Mouse (Mus musculus) frontal cortex, postnatal 25 days (tissue): ENCODE data around the gene Ezh1.

ENCODE experiments used
- DNase-seq, 2 experiments: peaks; one replicate each; pipeline ENCODE4 v3.0.0; 2022; ENCODE audit warnings: low spot score in 2 of 2

Ezh1 gene

DNA sequence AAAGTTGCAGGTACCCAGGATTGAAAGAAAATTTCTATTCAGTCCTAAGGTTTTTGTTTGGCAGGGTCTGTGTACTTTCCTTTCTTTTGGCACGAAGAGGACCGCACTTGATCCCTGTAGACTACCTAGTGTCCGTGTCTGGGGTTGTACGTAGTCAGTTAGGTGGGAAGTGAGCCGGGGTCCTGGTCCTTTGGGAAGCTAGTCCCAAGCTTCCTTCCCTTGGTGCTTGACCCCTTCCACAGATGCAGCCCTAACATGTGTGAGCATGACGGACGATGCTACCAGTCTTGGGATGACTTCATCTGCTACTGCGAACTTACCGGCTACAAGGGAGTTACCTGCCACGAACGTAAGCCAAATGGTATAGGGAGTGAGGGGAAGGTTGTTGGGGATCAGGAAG is 44.3 kb downstream of the Ezh1 start:
- no peak for DNase-seq

DNA sequence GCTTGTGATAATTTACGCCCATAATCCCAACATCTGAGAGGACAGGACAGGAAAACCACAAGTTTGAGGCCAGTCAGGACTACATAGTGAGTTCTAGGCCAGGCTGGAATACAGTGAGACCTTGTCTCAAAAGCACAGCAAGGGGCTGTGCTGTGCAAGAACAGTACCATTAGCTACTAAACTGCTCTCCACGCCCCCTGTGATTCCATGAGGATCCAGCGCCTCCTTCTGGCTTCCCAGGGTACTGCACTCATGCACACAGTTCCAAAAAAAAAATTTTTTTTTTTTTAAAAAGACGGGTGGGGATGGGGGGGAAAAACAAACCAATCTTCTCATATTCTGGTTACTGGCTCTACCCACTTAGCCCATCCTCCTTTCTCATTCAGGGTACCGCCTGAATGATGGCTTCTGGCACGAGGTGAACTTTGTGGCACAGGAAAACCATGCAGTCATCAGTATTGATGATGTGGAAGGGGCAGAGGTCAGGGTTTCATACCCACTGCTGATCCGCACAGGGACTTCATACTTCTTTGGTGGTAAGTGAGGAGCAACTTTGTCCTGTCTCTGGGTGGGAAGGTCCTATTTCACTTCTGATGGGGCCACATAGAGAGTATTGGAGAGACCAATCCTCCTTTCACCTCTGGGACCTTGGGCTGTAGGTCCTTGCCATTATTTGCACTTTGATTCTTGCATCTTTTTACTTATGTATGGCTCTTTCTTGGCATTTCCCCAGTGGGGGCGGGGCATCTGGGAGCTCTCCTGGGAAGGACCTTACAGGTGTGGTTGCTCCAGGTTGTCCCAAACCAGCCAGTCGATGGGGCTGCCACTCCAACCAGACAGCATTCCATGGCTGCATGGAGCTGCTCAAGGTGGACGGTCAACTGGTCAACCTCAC is 45.2 kb downstream of the Ezh1 start:
- peak in 1 of 2 experiments; percentile 46 for DNase-seq

DNA sequence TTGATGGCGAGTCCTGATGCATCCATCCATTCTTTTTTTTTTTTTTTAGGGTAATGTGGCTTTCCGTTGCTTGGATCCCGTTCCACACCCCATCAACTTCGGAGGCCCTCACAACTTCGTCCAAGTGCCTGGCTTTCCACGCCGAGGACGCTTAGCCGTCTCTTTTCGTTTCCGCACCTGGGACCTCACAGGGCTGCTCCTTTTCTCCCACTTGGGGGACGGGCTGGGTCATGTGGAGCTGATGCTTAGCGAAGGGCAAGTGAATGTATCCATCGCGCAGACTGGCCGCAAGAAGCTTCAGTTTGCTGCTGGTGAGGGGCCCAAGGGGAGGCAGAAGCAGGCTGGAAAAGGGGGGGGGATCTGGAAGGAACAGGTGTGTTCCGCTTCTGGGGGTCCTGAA is 46.0 kb downstream of the Ezh1 start:
- DNase-seq = no peak

DNA sequence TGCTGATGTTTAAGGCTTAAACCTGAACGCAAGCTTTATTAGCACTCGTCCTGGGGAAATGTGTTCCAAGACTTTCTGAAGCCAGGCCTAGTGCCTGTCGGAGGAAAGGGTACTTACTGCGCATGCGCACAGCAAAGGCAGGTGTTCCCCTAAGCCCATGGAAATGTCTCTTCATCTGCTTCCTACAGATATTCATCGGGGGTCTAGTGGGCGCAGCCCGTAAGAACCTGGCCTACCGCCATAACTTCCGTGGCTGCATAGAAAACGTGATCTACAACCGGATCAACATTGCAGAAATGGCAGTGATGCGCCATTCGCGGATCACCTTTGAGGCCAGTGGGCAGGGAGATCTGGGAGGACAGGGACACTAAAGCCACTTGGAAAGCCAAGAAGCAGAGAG is 47.0 kb downstream of the Ezh1 start:
- no peak for DNase-seq

DNA sequence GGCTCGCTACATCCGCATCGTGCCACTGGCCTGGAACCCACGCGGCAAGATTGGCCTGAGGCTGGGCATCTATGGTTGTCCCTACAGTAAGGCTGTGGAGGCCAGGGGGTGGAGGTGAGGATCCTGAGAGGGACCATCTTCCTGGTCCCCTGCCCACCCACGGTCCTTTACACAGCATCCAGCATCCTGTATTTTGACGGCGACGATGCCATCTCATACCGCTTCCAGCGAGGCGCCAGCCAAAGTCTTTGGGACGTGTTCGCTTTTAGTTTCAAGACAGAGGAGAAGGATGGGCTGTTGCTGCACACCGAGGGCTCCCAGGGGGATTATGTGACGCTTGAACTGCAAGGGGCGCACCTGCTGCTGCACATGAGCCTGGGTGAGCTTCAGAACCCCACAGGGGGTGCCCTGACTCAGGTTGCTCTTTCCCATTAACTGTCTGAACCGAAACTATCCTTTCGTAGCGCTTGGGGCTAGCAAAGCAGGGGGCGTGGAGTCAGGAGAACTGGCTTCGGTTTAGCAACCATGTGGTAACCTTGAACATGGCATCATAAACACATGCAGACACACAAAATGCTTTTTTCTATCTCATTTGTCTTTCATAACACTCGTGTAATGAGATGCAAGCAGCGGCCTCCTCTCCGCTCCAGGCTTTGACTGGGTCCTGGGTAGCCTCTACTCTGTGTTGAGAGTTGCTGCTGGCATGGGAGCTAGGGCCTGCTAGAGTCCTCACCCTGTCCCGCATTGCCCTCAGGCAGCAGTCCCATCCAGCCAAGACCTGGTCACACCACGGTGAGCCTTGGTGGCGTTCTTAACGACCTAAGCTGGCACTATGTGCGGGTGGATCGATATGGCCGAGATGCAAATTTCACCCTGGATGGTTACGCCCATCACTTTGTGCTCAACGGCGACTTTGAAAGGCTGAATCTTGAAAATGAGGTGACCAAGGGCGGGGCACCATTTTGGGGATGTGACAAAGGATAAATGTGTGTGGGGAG is 47.9 kb downstream of the Ezh1 start:
- DNase-seq = no peak

DNA sequence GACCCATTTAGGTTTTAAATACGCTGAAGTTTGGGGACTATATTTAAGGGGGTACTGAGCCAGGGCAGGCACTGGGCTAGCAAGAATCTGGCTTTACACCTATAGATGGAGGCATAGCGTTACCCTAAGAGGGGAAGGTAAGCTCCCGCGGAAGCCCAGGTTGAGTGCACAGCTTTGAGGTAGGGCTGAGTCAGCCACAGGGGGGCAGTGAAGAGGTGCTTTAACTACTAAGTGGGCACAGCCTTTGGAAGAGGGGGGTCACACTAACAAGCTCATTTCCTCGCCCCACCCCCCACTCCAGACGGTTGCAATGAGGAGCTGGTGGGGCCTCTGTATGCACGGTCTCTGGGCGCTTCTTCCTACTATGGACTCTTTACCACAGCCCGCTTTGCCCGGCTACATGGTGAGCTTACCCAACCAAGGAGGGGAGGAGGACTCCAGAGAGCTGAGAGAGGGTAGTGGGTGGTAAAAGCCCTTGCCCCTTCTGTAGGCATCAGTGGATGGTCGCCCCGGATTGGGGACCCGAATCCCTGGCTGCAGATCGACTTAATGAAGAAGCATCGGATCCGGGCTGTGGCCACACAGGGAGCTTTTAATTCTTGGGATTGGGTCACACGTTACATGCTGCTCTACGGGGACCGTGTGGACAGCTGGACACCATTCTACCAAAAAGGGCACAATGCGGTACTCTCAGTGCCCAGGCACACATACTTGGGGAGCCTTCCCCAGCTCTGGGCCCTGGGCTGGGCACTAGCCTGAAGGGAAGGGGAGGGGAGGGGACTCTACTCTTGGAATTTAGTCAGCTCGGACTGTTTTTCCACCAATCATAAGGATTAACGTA is 49.1 kb downstream of the Ezh1 start:
- peak; percentile 60 to 65 for DNase-seq

DNA sequence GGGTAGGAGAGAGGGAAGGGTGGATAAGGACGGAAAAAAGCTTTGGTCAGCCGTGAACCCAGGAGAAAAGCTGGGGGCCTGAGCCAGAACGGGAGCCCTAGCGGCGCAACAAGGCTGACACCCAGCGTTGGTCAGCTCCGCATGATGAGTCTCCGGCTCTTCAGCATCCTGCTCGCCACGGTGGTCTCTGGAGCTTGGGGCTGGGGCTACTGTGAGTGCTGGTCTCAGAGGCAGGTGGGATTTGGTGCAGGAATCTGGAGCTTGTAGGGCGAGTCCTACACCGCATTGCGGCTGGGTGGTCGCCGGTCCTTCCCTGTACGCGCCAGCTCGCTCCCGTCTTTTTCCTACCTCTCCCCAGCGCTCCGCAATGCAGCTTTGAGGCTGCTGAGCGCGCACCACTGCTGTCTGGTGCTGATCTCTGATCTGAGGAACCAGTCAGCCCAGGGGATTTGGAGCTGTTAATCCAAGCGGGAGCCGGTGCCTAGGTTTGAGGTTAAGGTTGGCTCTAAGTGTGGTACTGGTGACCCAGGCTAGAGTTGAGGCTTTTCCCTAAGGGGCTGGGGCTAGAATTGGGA is 50.1 kb downstream of the Ezh1 start:
- DNase-seq = peak in 1 of 2 experiments; percentile 49

DNA sequence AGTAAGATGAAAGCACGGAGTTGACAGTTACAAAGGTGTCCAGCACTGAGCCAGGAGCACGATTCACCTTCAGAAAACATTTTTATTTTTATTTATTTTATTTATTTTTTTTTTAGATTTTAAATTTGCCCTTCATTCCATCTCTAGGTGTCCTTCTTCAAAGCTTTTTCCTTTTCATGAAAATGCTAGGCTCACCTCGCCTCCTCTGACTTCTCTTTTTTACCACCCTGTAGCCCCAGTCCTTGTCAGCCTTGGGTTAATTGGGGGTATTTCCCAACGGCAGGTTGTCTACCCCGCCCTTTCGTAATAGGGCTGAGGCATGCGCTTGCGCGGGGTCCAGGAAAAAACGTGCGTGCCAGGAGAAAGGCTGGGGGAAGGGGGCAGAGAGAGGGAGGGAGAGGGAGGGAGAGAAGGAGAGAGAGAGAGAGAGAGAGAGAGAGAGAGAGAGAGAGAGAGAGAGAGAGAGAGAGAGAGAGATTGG is 50.6 kb downstream of the Ezh1 start:
- no peak for DNase-seq

DNA sequence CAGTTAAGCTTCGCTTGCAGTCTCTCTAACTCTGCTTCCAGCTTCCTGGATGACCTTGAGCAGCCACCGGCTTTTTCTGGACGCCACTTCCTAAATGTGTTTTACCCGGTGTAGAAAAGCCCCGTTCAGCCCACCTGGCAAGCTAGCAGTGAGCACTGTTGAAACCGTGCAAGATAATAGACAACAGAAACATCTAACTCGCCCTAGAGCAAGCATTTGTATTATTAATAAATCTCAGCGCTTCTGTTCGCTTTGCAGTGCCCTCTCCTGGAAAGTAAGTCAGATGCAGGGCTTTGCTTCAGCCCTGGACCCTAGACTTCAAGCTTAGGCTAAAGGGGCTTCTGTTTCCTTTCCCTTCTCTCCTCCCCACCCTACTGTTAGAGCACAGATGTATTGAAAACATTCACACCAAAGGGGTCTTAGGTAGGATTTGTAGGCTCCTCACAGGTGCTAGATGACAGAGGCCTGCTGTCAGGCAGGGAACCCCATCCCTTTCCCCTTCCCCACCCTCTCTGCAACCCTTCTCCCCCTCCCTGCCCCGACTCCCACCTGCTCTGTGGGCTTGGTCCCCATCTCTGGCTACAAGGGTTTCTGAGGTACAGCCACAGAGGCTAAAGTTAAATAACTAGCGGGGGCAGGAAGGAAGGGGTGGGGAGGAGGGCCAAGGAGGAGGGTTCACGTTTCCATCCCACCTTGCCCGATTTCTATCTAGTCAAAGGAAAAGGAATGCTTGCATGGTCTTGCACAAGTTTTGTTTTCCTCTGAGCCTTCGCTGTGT is 51.2 kb downstream of the Ezh1 start, which contains the start of gene Ccr10:
Gene Ccr10 (minus strand): TSS at position 593 of the 778 bp plus-strand sequence.
- no peak for DNase-seq

DNA sequence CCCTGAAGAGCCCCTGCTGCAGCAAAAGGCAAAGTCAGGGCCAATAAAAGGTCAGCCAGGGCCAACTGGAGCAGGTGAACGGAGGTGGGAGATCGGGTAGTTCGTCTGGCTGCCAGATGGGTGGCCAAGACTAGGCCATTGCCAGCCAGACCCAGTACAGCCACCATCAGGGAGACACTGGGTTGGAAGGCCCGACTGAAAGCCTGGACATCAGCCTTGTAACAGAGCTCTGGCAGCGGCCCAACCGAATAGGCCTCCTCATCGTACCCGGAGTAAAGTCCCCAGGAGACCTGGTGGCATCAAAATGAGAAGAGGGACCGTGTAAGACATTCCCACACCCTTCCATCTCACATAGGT is 51.9 kb downstream of the Ezh1 start:
- no peak for DNase-seq

DNA sequence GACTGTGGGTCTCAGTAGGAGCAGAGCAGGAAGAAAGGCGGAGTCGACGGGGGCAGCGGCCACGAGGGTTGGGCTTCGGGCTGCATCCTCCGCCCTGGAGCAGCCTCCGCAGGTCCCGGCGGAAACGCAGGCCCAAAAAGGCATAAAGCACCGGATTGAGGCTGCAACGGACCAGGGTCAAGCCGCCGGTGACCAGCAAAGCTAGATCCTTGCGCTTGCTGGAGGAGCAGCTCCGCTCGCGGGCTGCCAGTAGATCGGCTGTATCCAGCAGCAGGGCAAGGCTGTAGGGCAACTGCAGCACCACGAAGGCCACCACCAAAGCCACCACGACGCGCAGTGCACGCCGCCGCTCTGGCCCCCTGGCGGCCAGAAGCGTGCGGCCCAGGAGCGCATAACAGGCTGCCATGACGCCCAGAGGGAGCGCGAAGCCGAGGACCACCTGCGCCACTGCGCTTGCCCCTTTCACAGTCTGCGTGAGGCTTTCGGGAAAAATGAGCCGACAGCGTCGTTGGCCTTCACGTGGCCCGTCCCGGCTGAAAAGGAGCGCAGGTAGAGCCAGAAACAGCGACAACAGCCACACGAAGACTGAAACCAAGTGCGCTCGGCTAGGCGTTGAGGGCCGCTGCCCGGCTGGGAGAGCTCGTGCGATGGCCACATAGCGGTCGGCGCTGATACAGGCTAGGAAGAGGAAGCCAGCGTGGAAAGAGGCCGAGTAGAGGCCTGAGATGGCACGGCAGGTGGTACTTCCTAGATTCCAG is 52.5 kb downstream of the Ezh1 start:
- no peak for DNase-seq

DNA sequence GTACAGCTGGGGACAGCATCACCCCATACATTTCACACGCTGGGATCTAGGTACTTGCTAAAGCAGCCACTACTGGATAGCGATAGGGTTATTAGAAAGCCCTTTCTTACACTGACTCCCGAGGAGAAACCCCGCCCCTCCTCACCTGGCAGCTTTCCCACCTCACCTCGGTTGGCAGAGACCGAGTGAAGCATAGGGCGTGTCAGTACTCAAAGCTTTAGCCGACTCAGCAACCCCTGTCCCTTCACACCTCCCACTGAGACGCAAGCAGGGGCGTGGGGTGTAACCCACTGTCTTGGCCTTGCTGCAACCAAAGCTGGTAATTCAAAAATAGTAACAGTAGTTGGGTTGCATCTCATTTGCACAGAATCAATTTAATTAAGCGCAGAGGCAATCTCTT is 53.2 kb downstream of the Ezh1 start:
- no peak for DNase-seq

DNA sequence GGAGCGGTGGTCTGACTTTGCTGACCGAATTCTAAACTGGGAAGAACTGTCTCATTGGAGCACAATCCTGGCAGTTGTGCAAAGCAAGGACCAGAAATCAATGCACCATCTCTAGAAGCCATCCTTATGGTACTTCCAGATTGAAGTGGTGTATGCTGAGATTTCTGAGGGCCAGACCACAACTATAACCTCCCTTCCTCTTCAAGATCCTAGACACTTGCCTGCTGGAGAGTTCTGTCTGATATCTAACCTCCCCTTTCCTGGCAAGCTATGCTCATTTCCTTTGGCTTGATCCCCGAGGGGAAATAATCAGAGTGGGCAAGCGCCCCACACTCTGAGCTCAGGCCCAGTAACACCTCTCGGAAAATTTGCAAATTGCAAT is 53.8 kb downstream of the Ezh1 start:
- no peak for DNase-seq

DNA sequence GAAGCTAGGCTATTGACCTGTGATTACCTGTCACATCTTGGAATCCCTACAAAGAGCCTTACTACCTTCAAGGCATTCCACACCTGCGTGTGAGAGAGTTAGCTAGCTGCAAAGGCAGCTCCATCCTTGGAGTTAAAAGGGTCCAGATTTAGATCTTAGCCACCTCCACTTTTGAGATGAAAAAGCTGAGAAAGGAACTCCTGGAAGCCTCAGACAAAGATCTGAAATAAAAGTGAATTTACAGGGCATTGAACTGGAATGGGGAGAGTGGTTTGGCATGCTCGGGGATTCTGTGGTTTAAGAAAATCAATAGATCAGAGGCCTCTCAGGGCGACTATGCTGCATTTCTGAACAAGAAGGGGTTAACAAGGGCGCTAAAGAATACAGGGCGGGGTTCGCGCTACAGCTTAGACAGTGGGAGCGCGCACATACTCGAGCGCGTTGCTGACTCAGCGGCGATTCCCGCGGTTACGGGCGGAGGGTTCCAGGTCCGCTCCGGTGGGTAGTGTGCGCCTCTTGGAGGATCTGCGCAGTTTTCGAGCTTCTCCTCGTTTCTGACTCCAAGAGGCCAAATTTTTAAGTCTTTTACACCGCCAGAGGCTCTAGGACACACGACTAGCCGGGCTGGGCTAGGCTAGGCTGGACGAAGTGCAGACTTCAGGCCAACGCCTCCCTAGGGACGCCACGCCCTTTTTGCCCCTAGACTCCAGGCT is 54.4 kb downstream of the Ezh1 start:
- DNase-seq = peak; percentile 50 to 52

DNA sequence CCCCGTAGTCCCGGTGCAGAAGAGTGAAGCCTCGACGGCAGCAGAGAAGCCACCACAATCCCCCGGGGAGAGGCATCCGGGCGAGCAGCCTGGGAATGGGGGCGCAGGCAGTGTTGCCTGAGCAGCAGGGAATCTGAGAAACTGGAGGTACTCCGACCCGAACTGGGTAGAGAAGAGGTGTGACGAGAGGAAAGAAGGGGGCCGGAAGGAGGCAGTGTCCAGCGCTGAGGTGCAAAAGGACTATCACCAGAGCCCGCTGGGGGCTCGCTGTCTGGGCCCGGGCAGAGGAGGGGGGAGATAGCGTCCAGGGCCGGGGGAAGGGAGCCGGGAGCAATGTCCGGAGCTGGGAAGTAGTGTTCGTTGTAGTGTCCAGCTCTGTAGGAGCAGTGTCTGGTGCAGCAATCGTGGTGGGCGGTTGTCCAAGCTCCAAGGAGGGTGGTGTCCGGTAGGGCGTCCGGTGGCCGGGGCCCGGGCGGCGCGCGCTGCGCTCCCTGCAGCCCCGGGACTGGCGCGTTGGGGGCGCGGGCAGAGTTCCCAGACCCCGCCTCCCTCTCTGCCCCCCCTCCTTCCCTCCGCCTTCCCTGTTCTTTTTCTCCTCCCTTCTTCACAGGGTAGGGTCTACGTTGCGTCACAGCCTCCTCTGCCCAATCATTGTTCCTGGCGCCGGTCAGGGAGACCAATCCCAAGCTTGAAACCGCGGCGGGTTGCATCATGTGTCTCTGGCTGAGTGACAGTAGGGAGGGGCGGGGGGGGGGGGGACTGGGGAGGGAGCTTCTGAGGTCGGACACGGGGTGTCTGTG is 55.3 kb downstream of the Ezh1 start, which contains the start of gene Plekhh3:
Gene Plekhh3 (minus strand): TSS at position 541 of the 800 bp plus-strand sequence.
- peak; percentile 70 to 88 for DNase-seq

DNA sequence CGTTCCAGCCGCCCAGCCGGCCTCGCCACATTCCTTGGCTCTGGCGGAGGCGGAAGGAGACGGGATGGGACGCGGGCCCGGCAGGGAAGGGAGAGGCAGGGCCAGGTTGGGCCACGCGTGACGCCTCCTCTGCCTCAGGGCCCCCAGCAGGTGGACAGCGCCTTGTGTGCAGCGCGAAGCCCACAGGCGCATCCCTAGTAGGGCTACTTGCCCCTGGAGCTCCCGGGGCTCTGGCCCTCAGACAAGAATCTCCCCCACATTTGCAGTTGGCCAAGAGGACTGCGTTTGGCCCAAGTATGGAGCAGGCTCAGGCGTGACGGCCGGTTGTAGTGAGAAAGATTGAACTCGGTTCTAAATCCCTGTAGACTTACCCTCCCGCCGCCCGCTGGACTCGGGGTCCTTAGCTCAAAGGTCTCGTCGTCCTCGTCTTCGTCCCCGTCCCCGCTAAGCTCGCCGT is 55.9 kb downstream of the Ezh1 start, which contains the start of gene Cntnap1:
Gene Cntnap1 (plus strand): TSS at position 170 of the 457 bp plus-strand sequence.
- no peak for DNase-seq

DNA sequence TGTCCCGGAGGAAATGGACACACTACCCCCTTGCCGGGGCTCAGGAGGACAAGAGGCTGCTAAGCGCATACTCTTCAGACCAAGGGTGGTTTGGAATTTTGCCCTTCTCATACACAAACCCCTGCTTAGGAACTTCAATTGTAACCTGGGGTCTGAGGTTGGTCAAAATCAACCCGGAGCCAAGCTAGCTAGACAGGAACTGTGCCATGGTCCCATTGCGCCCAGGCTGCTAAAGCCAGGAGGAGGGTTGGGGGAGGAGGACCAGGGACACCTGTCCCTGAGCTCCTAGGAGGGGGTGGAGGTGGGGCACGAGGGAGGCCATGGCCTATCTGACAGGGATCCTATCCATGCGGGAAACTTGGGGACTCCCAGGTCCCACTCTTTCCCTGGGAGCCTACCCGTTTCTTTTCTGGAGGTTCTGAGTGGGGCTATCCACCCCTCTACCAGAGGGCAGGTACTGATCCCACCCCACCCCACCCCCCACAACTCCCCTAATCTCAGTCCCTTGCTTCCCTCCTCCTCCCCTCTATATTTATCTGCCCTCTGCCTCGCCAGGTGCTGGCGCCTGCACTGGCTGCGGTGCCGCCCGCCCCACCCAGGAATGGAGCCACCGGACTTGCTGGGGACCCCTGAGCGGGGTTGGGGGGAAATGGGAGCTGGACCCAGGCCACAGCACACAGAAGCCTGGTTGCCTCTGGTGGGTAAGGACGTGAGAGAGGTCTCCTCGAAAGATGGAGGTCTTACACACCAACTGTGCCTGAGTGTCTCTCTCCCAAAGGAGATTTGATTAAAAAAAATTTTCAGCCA is 56.8 kb downstream of the Ezh1 start:
- DNase-seq = no peak
